8 mouse cellular contexts compared by ENCODE assay signal in the genomic region with DNA sequence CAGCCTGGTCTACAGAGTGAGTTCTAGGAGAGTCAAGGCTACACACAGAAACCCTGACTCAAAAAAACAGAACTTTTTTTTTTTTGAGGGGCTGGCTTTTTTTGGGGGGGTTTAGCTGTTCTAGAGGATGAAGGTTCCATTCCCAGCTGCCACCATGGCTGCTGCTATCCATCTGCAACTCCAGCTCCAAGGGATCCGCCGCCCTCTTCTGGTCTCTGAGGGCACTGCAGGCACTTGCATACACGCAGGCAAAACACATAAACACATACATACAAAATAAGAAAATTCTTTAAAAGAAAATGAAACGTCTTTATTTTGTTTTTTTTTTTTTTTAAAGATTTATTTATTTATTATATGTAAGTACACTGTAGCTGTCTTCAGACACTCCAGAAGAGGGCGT. TPM values are rescaled to one million over a fixed set of nuclear protein-coding genes. Genes with fewer than 3 reads are reported as not detected.
DNase-seq lines count a peak whose midpoint lies in the region; ATAC-seq and TF ChIP-seq lines count a peak whose summit lies in the region.

No protein-coding gene starts in this region.

- H3K4me1 ChIP-seq in forebrain, postnatal 0 days (ENCODE audit: insufficient read depth): no peaks in the 10 kb centered on the region
- H3K4me1 ChIP-seq in forebrain, embryonic 16.5 days (replicated peaks; ENCODE audit: control insufficient read depth, insufficient read depth, low read length): peaks cover 5% of the 10 kb centered on the region

- ATAC-seq in forebrain, postnatal 0 days: no peak
- no peak for ATAC-seq in forebrain, embryonic 16.5 days
- ATAC-seq in neutrophil, adult 5-6 weeks (ENCODE audit: extremely low read depth, insufficient number of reproducible peaks, low FRiP score, poor library complexity, severe bottlenecking): peak; percentile 46; the same call in 1 of the 2 replicates

- H3K27ac ChIP-seq in forebrain, postnatal 0 days (ENCODE audit: low read depth, low read length): no peak overlapping the region
- H3K27ac ChIP-seq in forebrain, embryonic 16.5 days (ENCODE audit: low read length): no peak overlapping the region

- H3K4me3 ChIP-seq in forebrain, postnatal 0 days (ENCODE audit: low read depth, low read length): no peak overlapping the region
- no peak overlapping the region for H3K4me3 ChIP-seq in forebrain, embryonic 16.5 days (replicated peaks; ENCODE audit: low read length)

- no peak overlapping the region for H3K9ac ChIP-seq in forebrain, postnatal 0 days
- no peak overlapping the region for H3K9ac ChIP-seq in forebrain, embryonic 16.5 days (replicated peaks; ENCODE audit: low read depth, low read length)

- DNase-seq in forebrain, postnatal 0 days: peak; percentile 32
- DNase-seq in ovary, postnatal 14 days (ENCODE audit: low spot score): peak; percentile 23
- no peak for DNase-seq in ovary, postnatal 10 days (ENCODE audit: low spot score)
- peak; percentile 48 for DNase-seq in c-Kit-negative CD71-positive TER-119-positive erythroid progenitor cells, embryonic 14.5 days (ENCODE audit: low read depth, low spot score)
- peak; percentile 52 for DNase-seq in kidney, postnatal 14 days
- no peak for DNase-seq in yolk sac, embryonic 10.5 days (ENCODE audit: low spot score)

- no peaks in the 10 kb centered on the region for H3K27me3 ChIP-seq in forebrain, postnatal 0 days (ENCODE audit: insufficient read depth, low read length)
- H3K27me3 ChIP-seq in forebrain, embryonic 16.5 days (replicated peaks; ENCODE audit: control insufficient read depth, insufficient read depth, low read length): no peaks in the 10 kb centered on the region

- H3K9me3 ChIP-seq in forebrain, postnatal 0 days (ENCODE audit: low read length): no peaks in the 10 kb centered on the region
- no peaks in the 10 kb centered on the region for H3K9me3 ChIP-seq in forebrain, embryonic 16.5 days (ENCODE audit: control insufficient read depth, low read length)

- H3K4me2 ChIP-seq in forebrain, postnatal 0 days (ENCODE audit: low read depth): no peak overlapping the region
- H3K4me2 ChIP-seq in forebrain, embryonic 16.5 days (ENCODE audit: low read length): no peak overlapping the region

- no peaks in the 10 kb centered on the region for H3K36me3 ChIP-seq in forebrain, postnatal 0 days (ENCODE audit: insufficient read depth)
- H3K36me3 ChIP-seq in forebrain, embryonic 16.5 days (ENCODE audit: control insufficient read depth, insufficient read depth): no peaks in the 10 kb centered on the region

- WGBS in forebrain, postnatal 0 days: 49% methylated on average over 4 of the region's 5 CpGs
- WGBS in forebrain, embryonic 16.5 days: 40% methylated on average over 4 of the region's 5 CpGs

- peak; percentile 49 for TF ChIP-seq CTCF in forebrain, postnatal 0 days (IDR thresholded peaks at IDR 0.05; ENCODE audit: low read depth)

RNA-seq across cellular contexts. Expression of gene Eif4h, which starts 11.6 kb away (rescaled TPM):
- total RNA-seq in forebrain, postnatal 0 days (2014; rRNA removed): 498 and 525 TPM in 2 replicates
- polyA plus RNA-seq in forebrain, postnatal 0 days (2015; fragmentation: Nextera tagmentation; extraction: Ambion mirVana): 315 and 343 TPM in 2 replicates
- polyA plus RNA-seq in forebrain, embryonic 16.5 days (2015; fragmentation: Nextera tagmentation; extraction: Ambion mirVana): 405 and 411 TPM in 2 replicates
- total RNA-seq in neutrophil, adult 5-6 weeks (2017): 196 and 215 TPM in 2 replicates

RNA-seq across cellular contexts. Expression of gene Lat2, which starts 36.1 kb away (rescaled TPM):
- total RNA-seq in forebrain, postnatal 0 days (2014; rRNA removed): 1.5 and 1.8 TPM in 2 replicates
- 1.2 and 2.5 TPM in 2 replicates for polyA plus RNA-seq in forebrain, postnatal 0 days (2015; fragmentation: Nextera tagmentation; extraction: Ambion mirVana)
- 3.0 and 5.3 TPM in 2 replicates for polyA plus RNA-seq in forebrain, embryonic 16.5 days (2015; fragmentation: Nextera tagmentation; extraction: Ambion mirVana)
- total RNA-seq in neutrophil, adult 5-6 weeks (2017): 170 and 179 TPM in 2 replicates

RNA-seq across cellular contexts. Expression of gene Limk1, which starts 37.5 kb away (rescaled TPM):
- total RNA-seq in forebrain, postnatal 0 days (2014; rRNA removed): 41.3 and 44.5 TPM in 2 replicates
- 9.3 and 11.4 TPM in 2 replicates for polyA plus RNA-seq in forebrain, postnatal 0 days (2015; fragmentation: Nextera tagmentation; extraction: Ambion mirVana)
- 15.2 and 19.0 TPM in 2 replicates for polyA plus RNA-seq in forebrain, embryonic 16.5 days (2015; fragmentation: Nextera tagmentation; extraction: Ambion mirVana)
- total RNA-seq in neutrophil, adult 5-6 weeks (2017): 5.4 and 6.3 TPM in 2 replicates

Comparison
In these comparisons a context has a peak if more than half of its experiments do, and no peak if none do; other contexts are left out.
1. DNase-seq: peak in forebrain, postnatal 0 days (single experiment), ovary, postnatal 14 days (single experiment), c-Kit-negative CD71-positive TER-119-positive erythroid progenitor cells, embryonic 14.5 days (single experiment) and kidney, postnatal 14 days (single experiment); none in ovary, postnatal 10 days (single experiment) and yolk sac, embryonic 10.5 days (single experiment).
2. RNA of gene Lat2, which starts 36.1 kb away (total RNA-seq): 170 to 179 TPM in neutrophil, adult 5-6 weeks; 1.5 to 1.8 TPM in forebrain, postnatal 0 days; every median in the first group is over 10 times any median in the second.